Mouse (Mus musculus): ENCODE data around the gene Scarf2. TPM values are rescaled to one million over a fixed set of nuclear protein-coding genes. Genes with fewer than 3 reads are reported as not detected.

Gene Scarf2
- polyA plus RNA-seq, 1 experiment from 2014 or later = 4.4 TPM

GRCm38 (mm10) chr16:17796519-17796918 lies 563 bp upstream of the Scarf2 start:
- Histone ChIP-seq H3K27me3 (replicated peaks; ENCODE audit: control insufficient read depth, insufficient read depth, low read length) (peaks cover 21% of the 10 kb centered on the region), H3K4me3 (ENCODE audit: low read length) (peak overlapping the region; percentile 71), H3K9me3 (ENCODE audit: control insufficient read depth, low read length) (no peaks in the 10 kb centered on the region), H3K4me1 (ENCODE audit: control insufficient read depth, insufficient read depth, low read length) (peaks cover 31% of the 10 kb centered on the region), H3K27ac (ENCODE audit: low read length) (peak overlapping the region; percentile 94), H3K4me2 (ENCODE audit: low read depth, low read length) (peak overlapping the region; percentile 89), H3K36me3 (ENCODE audit: control insufficient read depth, insufficient read depth, low read length) (no peaks in the 10 kb centered on the region), H3K9ac (ENCODE audit: low read depth, low read length) (peak overlapping the region; percentile 85)
- no peak for ATAC-seq

GRCm38 (mm10) chr16:17797812-17798311 lies 780 bp downstream of the Scarf2 start:
- peak overlapping the region; percentile 94 for H3K27ac ChIP-seq (ENCODE audit: low read length)
- peak overlapping the region; percentile 71 for H3K4me3 ChIP-seq (ENCODE audit: low read length)
- WGBS = 5% methylated on average over 29 of the region's 29 CpGs
- H3K9me3 ChIP-seq (ENCODE audit: control insufficient read depth, low read length) = no peaks in the 10 kb centered on the region
- peaks cover 32% of the 10 kb centered on the region for H3K27me3 ChIP-seq (replicated peaks; ENCODE audit: control insufficient read depth, insufficient read depth, low read length)
- H3K4me1 ChIP-seq (ENCODE audit: control insufficient read depth, insufficient read depth, low read length) = peaks cover 40% of the 10 kb centered on the region
- H3K9ac ChIP-seq (ENCODE audit: low read depth, low read length) = peak overlapping the region; percentile 85
- peak overlapping the region; percentile 89 for H3K4me2 ChIP-seq (ENCODE audit: low read depth, low read length)
- ATAC-seq = peak; percentile 23; the same call in 1 of the 2 replicates
- H3K36me3 ChIP-seq (ENCODE audit: control insufficient read depth, insufficient read depth, low read length) = no peaks in the 10 kb centered on the region; the same call in 1 of the 2 replicates

GRCm38 (mm10) chr16:17798321-17799180 lies 1.5 kb downstream of the Scarf2 start:
- 5% methylated on average over 33 of the region's 45 CpGs for WGBS
- H3K4me1 ChIP-seq (ENCODE audit: control insufficient read depth, insufficient read depth, low read length) = peaks cover 47% of the 10 kb centered on the region
- H3K9me3 ChIP-seq (ENCODE audit: control insufficient read depth, low read length) = no peaks in the 10 kb centered on the region
- peak overlapping the region; percentile 89 for H3K4me2 ChIP-seq (ENCODE audit: low read depth, low read length)
- H3K9ac ChIP-seq (ENCODE audit: low read depth, low read length) = peak overlapping the region; percentile 85
- H3K27ac ChIP-seq (ENCODE audit: low read length) = peak overlapping the region; percentile 94
- H3K4me3 ChIP-seq (ENCODE audit: low read length) = peak overlapping the region; percentile 71
- H3K27me3 ChIP-seq (replicated peaks; ENCODE audit: control insufficient read depth, insufficient read depth, low read length) = peaks cover 38% of the 10 kb centered on the region
- ATAC-seq = peak; percentile 74
- peaks cover 5% of the 10 kb centered on the region; the same call in 1 of the 2 replicates for H3K36me3 ChIP-seq (ENCODE audit: control insufficient read depth, insufficient read depth, low read length)

GRCm38 (mm10) chr16:17799584-17799983 lies 2.5 kb downstream of the Scarf2 start:
- Histone ChIP-seq H3K36me3 (ENCODE audit: control insufficient read depth, insufficient read depth, low read length) (peaks cover 5% of the 10 kb centered on the region; the same call in 1 of the 2 replicates), H3K9me3 (ENCODE audit: control insufficient read depth, low read length) (no peaks in the 10 kb centered on the region), H3K4me1 (ENCODE audit: control insufficient read depth, insufficient read depth, low read length) (peaks cover 58% of the 10 kb centered on the region), H3K9ac (ENCODE audit: low read depth, low read length) (no peak overlapping the region), H3K27me3 (replicated peaks; ENCODE audit: control insufficient read depth, insufficient read depth, low read length) (peaks cover 46% of the 10 kb centered on the region), H3K4me3 (ENCODE audit: low read length) (no peak overlapping the region), H3K27ac (ENCODE audit: low read length) (no peak overlapping the region), H3K4me2 (ENCODE audit: low read depth, low read length) (no peak overlapping the region)
- no peak for ATAC-seq

GRCm38 (mm10) chr16:17801777-17802455 lies 4.8 kb downstream of the Scarf2 start:
- Histone ChIP-seq H3K27me3 (replicated peaks; ENCODE audit: control insufficient read depth, insufficient read depth, low read length) (peaks cover 57% of the 10 kb centered on the region), H3K36me3 (ENCODE audit: control insufficient read depth, insufficient read depth, low read length) (peaks cover 6% of the 10 kb centered on the region; the same call in 1 of the 2 replicates)

GRCm38 (mm10) chr16:17802456-17802838 lies 5.4 kb downstream of the Scarf2 start:
- WGBS = 30% methylated on average over 18 of the region's 18 CpGs
- Histone ChIP-seq H3K4me2 (ENCODE audit: low read depth, low read length) (peak overlapping the region; percentile 71), H3K9me3 (ENCODE audit: control insufficient read depth, low read length) (no peaks in the 10 kb centered on the region), H3K4me3 (ENCODE audit: low read length) (peak overlapping the region; percentile 45), H3K36me3 (ENCODE audit: control insufficient read depth, insufficient read depth, low read length) (peaks cover 6% of the 10 kb centered on the region; the same call in 1 of the 2 replicates), H3K27me3 (replicated peaks; ENCODE audit: control insufficient read depth, insufficient read depth, low read length) (peaks cover 53% of the 10 kb centered on the region), H3K27ac (ENCODE audit: low read length) (no peak overlapping the region), H3K9ac (ENCODE audit: low read depth, low read length) (peak overlapping the region; percentile 53), H3K4me1 (ENCODE audit: control insufficient read depth, insufficient read depth, low read length) (peaks cover 71% of the 10 kb centered on the region)
- ATAC-seq = no peak

More at GRCm38 (mm10) chr16:17801777-17802455, 4.8 kb downstream of the Scarf2 start:
- Histone ChIP-seq H3K9ac (ENCODE audit: low read depth, low read length) (no peak overlapping the region), H3K4me3 (ENCODE audit: low read length) (no peak overlapping the region), H3K4me1 (ENCODE audit: control insufficient read depth, insufficient read depth, low read length) (peaks cover 68% of the 10 kb centered on the region), H3K27ac (ENCODE audit: low read length) (no peak overlapping the region), H3K9me3 (ENCODE audit: control insufficient read depth, low read length) (no peaks in the 10 kb centered on the region), H3K4me2 (ENCODE audit: low read depth, low read length) (no peak overlapping the region)
- no peak for ATAC-seq
- 24% methylated on average over 7 of the region's 7 CpGs for WGBS

- H3K9ac ChIP-seq (ENCODE audit: low read depth, low read length) = peak overlapping the region; percentile 53
- H3K9me3 ChIP-seq (ENCODE audit: control insufficient read depth, low read length) = no peaks in the 10 kb centered on the region
- H3K4me3 ChIP-seq (ENCODE audit: low read length) = peak overlapping the region; percentile 45
- H3K27me3 ChIP-seq (replicated peaks; ENCODE audit: control insufficient read depth, insufficient read depth, low read length) = peaks cover 51% of the 10 kb centered on the region
- H3K4me1 ChIP-seq (ENCODE audit: control insufficient read depth, insufficient read depth, low read length) = peaks cover 74% of the 10 kb centered on the region
- peaks cover 6% of the 10 kb centered on the region; the same call in 1 of the 2 replicates for H3K36me3 ChIP-seq (ENCODE audit: control insufficient read depth, insufficient read depth, low read length)
- WGBS = 21% methylated on average over 83 of the region's 83 CpGs
- H3K4me2 ChIP-seq (ENCODE audit: low read depth, low read length) = peak overlapping the region; percentile 71
- H3K27ac ChIP-seq (ENCODE audit: low read length) = no peak overlapping the region
- no peak for ATAC-seq
These were observed 6.0 kb downstream of the Scarf2 start for GRCm38 (mm10) chr16:17802839-17803674.

- Histone ChIP-seq H3K36me3 (ENCODE audit: control insufficient read depth, insufficient read depth, low read length) (peaks cover 6% of the 10 kb centered on the region; the same call in 1 of the 2 replicates), H3K9ac (ENCODE audit: low read depth, low read length) (peak overlapping the region; percentile 27), H3K9me3 (ENCODE audit: control insufficient read depth, low read length) (no peaks in the 10 kb centered on the region), H3K27me3 (replicated peaks; ENCODE audit: control insufficient read depth, insufficient read depth, low read length) (peaks cover 54% of the 10 kb centered on the region), H3K4me1 (ENCODE audit: control insufficient read depth, insufficient read depth, low read length) (peaks cover 75% of the 10 kb centered on the region), H3K4me2 (ENCODE audit: low read depth, low read length) (peak overlapping the region; percentile 71), H3K4me3 (ENCODE audit: low read length) (peak overlapping the region; percentile 45), H3K27ac (ENCODE audit: low read length) (no peak overlapping the region)
- WGBS = 41% methylated on average over 33 of the region's 33 CpGs
- 0 out of 2 replicates have a peak, but pooled peaks have one; percentile 1 for ATAC-seq
These were observed 6.8 kb downstream of the Scarf2 start for GRCm38 (mm10) chr16:17803675-17804448.
